Mouse (Mus musculus) liver, embryonic 13.5 days (tissue): ENCODE measurements around the gene Prpf31. TPM values are rescaled to one million over a fixed set of nuclear protein-coding genes. Genes with fewer than 3 reads are reported as not detected.

Source experiments
- ATAC-seq: fragments of 200-750 bp; cut with Nextera tagmentation; 2 replicates; pipeline ENCODE4 v1.8.0; 2017; ENCODE audit warnings: low read depth, mild to moderate bottlenecking, moderate number of reproducible peaks, moderate library complexity
- DNase-seq: peaks from one replicate; pipeline ENCODE4 v3.0.0; 2022
- H3K27ac ChIP-seq: fragments of 300-500 bp; sonication (generic); 2 replicates; pipeline ENCODE4 v1.5.1; 2015; ENCODE audit warnings: moderate library complexity, mild to moderate bottlenecking, inconsistent platforms
- H3K27me3 ChIP-seq: fragments of 300-500 bp; sonication (generic); 2 replicates; pipeline ENCODE4 v1.6.1; 2015; ENCODE audit warnings: mild to moderate bottlenecking, inconsistent platforms
- H3K36me3 ChIP-seq: fragments of 300-500 bp; sonication (generic); 2 replicates; pipeline ENCODE4 v1.6.1; 2015; ENCODE audit warnings: mild to moderate bottlenecking, inconsistent platforms
- H3K4me1 ChIP-seq: fragments of 300-500 bp; sonication (generic); replicated peaks from 2 replicates; pipeline ENCODE4 v1.6.1; 2015; ENCODE audit warnings: inconsistent platforms
- H3K4me2 ChIP-seq: fragments of 300-500 bp; sonication (generic); 2 replicates; pipeline ENCODE4 v1.6.1; 2015; ENCODE audit warnings: inconsistent platforms, mild to moderate bottlenecking, moderate library complexity
- H3K4me3 ChIP-seq: fragments of 300-500 bp; sonication (generic); replicated peaks from 2 replicates; pipeline ENCODE4 v1.5.1; 2015; ENCODE audit warnings: mild to moderate bottlenecking, inconsistent platforms
- H3K9ac ChIP-seq: fragments of 300-500 bp; sonication (generic); 2 replicates; pipeline ENCODE4 v1.6.1; 2015; ENCODE audit warnings: mild to moderate bottlenecking, inconsistent platforms
- H3K9me3 ChIP-seq: fragments of 300-500 bp; sonication (generic); replicated peaks from 2 replicates; pipeline ENCODE4 v1.6.1; 2016; ENCODE audit warnings: inconsistent platforms
- WGBS: fragments of 180-500 bp; shearing (Covaris S2); methylation state at CpG from one replicate; pipeline ENCODE4 v1.1.7; 2015; ENCODE audit not compliant: insufficient replicate concordance; 5-methylcytosine and 5-hydroxymethylcytosine counted together
- polyA plus RNA-seq: library from polyadenylated mRNA; unstranded; fragments of >200 nt; fragmentation: Nextera tagmentation; extraction: Ambion mirVana; gene quantifications from 2 replicates; pipeline ENCODE4 v1.2.1, GENCODE M21; 2015

The Prpf31 gene
- polyA plus RNA-seq, 1 experiment from 2014 or later = 79.1 TPM

- H3K4me1 ChIP-seq = peaks cover 48% of the 10 kb centered on the region
- peak within 1 kb of the TSS; percentile 74 for H3K4me3 ChIP-seq
- peak within 1 kb of the TSS; percentile 82 for H3K9ac ChIP-seq
- 2% methylated on average over 45 of the region's 45 CpGs for WGBS
- peak within 1 kb of the TSS; percentile 90 for H3K27ac ChIP-seq
- H3K27me3 ChIP-seq = no peaks in the 10 kb centered on the region
- H3K9me3 ChIP-seq = no peaks in the 10 kb centered on the region
- ATAC-seq = peak; percentile 98
- peak within 1 kb of the TSS; percentile 94 for H3K4me2 ChIP-seq
- peaks cover 33% of the 10 kb centered on the region for H3K36me3 ChIP-seq
- DNase-seq = peak; percentile 95
Observed at GRCm38 (mm10) chr7:3665215-3666114, 35.7 kb downstream of the Prpf31 start, which contains the start of gene Leng1. Gene Leng1, minus strand, starts transcription at chr7:3665840.

- peaks cover 48% of the 10 kb centered on the region for H3K4me1 ChIP-seq
- H3K9me3 ChIP-seq = no peaks in the 10 kb centered on the region
- H3K27me3 ChIP-seq = no peaks in the 10 kb centered on the region
- peak; percentile 45 for ATAC-seq
- peak overlapping the region; percentile 74 for H3K4me3 ChIP-seq
- peaks cover 18% of the 10 kb centered on the region for H3K36me3 ChIP-seq
- DNase-seq = peak; percentile 27
- peak overlapping the region; percentile 70 for H3K9ac ChIP-seq
- H3K4me2 ChIP-seq = peak overlapping the region; percentile 81
- peak overlapping the region; percentile 90 for H3K27ac ChIP-seq
- WGBS = 24% methylated on average over 14 of the region's 14 CpGs
Observed at GRCm38 (mm10) chr7:3666921-3667391, 37.2 kb downstream of the Prpf31 start.

GRCm38 (mm10) chr7:3674507-3675227 is 44.9 kb downstream of the Prpf31 start:
- 0 out of 2 replicates have a peak, but pooled peaks cover 7% of the 10 kb centered on the region for H3K36me3 ChIP-seq
- ATAC-seq (peak; percentile 83), DNase-seq (peak; percentile 63)
- 50% methylated on average over 10 of the region's 10 CpGs for WGBS
- H3K27me3 ChIP-seq = no peaks in the 10 kb centered on the region
- no peak overlapping the region for H3K4me3 ChIP-seq
- H3K9me3 ChIP-seq = no peaks in the 10 kb centered on the region
- H3K27ac ChIP-seq = no peak overlapping the region
- no peaks in the 10 kb centered on the region for H3K4me1 ChIP-seq
- no peak overlapping the region for H3K9ac ChIP-seq
- no peak overlapping the region for H3K4me2 ChIP-seq

- no peaks in the 10 kb centered on the region for H3K27me3 ChIP-seq
- no peak overlapping the region for H3K27ac ChIP-seq
- ATAC-seq (peak; percentile 28; the same call in 1 of the 2 replicates), DNase-seq (no peak)
- H3K4me1 ChIP-seq = no peaks in the 10 kb centered on the region
- no peak overlapping the region for H3K4me2 ChIP-seq
- WGBS = 53% methylated on average over 3 of the region's 3 CpGs
- no peak overlapping the region for H3K4me3 ChIP-seq
- no peaks in the 10 kb centered on the region for H3K9me3 ChIP-seq
- H3K9ac ChIP-seq = no peak overlapping the region
- H3K36me3 ChIP-seq = 0 out of 2 replicates have a peak, but pooled peaks cover 7% of the 10 kb centered on the region
Observed at GRCm38 (mm10) chr7:3675228-3675548, 45.4 kb downstream of the Prpf31 start.

GRCm38 (mm10) chr7:3676371-3676770 is 46.6 kb downstream of the Prpf31 start:
- no peaks in the 10 kb centered on the region for H3K9me3 ChIP-seq
- no peaks in the 10 kb centered on the region for H3K27me3 ChIP-seq
- 84% methylated on average over 12 of the region's 12 CpGs for WGBS
- H3K4me1 ChIP-seq = no peaks in the 10 kb centered on the region
- DNase-seq = no peak
- 0 out of 2 replicates have a peak, but pooled peaks cover 7% of the 10 kb centered on the region for H3K36me3 ChIP-seq
- no peak for ATAC-seq
- H3K9ac ChIP-seq = no peak overlapping the region
- no peak overlapping the region for H3K4me3 ChIP-seq
- no peak overlapping the region for H3K4me2 ChIP-seq
- H3K27ac ChIP-seq = no peak overlapping the region

GRCm38 (mm10) chr7:3677342-3677741 is 47.6 kb downstream of the Prpf31 start, which contains the start of gene Tmc4:
Gene Tmc4, minus strand, starts transcription at chr7:3677553.
- H3K27ac ChIP-seq = no peak within 1 kb of the TSS
- no peak for DNase-seq
- WGBS = 62% methylated on average over 9 of the region's 9 CpGs

GRCm38 (mm10) chr7:3683908-3684550 is 54.2 kb downstream of the Prpf31 start:
- ATAC-seq = no peak
- DNase-seq = no peak
- Histone ChIP-seq H3K4me1 (no peaks in the 10 kb centered on the region), H3K27me3 (no peaks in the 10 kb centered on the region), H3K4me3 (no peak overlapping the region), H3K27ac (no peak overlapping the region), H3K9ac (no peak overlapping the region), H3K36me3 (peaks cover 28% of the 10 kb centered on the region), H3K4me2 (no peak overlapping the region), H3K9me3 (no peaks in the 10 kb centered on the region)
- 78% methylated on average over 10 of the region's 10 CpGs for WGBS

More at GRCm38 (mm10) chr7:3677342-3677741, 47.6 kb downstream of the Prpf31 start, which contains the start of gene Tmc4:
- Histone ChIP-seq H3K4me2 (no peak within 1 kb of the TSS), H3K27me3 (no peaks in the 10 kb centered on the region), H3K9me3 (no peaks in the 10 kb centered on the region), H3K4me1 (no peaks in the 10 kb centered on the region), H3K9ac (no peak within 1 kb of the TSS), H3K4me3 (no peak within 1 kb of the TSS), H3K36me3 (0 out of 2 replicates have a peak, but pooled peaks cover 7% of the 10 kb centered on the region)
- no peak for ATAC-seq

GRCm38 (mm10) chr7:3684698-3685097 is 54.9 kb downstream of the Prpf31 start:
- no peaks in the 10 kb centered on the region for H3K4me1 ChIP-seq
- no peaks in the 10 kb centered on the region for H3K9me3 ChIP-seq
- H3K4me3 ChIP-seq = no peak overlapping the region
- no peak for DNase-seq
- H3K4me2 ChIP-seq = no peak overlapping the region
- H3K9ac ChIP-seq = no peak overlapping the region
- H3K36me3 ChIP-seq = peaks cover 28% of the 10 kb centered on the region
- no peak for ATAC-seq
- H3K27ac ChIP-seq = no peak overlapping the region
- H3K27me3 ChIP-seq = no peaks in the 10 kb centered on the region
- 79% methylated on average over 8 of the region's 8 CpGs for WGBS

- H3K9ac ChIP-seq = no peak overlapping the region
- no peak overlapping the region for H3K4me2 ChIP-seq
- DNase-seq = no peak
- H3K4me3 ChIP-seq = no peak overlapping the region
- H3K36me3 ChIP-seq = peaks cover 32% of the 10 kb centered on the region
- no peaks in the 10 kb centered on the region for H3K4me1 ChIP-seq
- no peaks in the 10 kb centered on the region for H3K9me3 ChIP-seq
- H3K27me3 ChIP-seq = no peaks in the 10 kb centered on the region
- no peak overlapping the region for H3K27ac ChIP-seq
- 85% methylated on average over 31 of the region's 31 CpGs for WGBS
- no peak for ATAC-seq
Observed at GRCm38 (mm10) chr7:3685400-3686187, 55.8 kb downstream of the Prpf31 start.

- no peak for ATAC-seq
- no peaks in the 10 kb centered on the region for H3K27me3 ChIP-seq
- WGBS = 13% methylated on average over 3 of the region's 3 CpGs
- H3K36me3 ChIP-seq = peaks cover 19% of the 10 kb centered on the region; the same call in 1 of the 2 replicates
- no peak overlapping the region for H3K27ac ChIP-seq
- peak overlapping the region; percentile 76 for H3K4me3 ChIP-seq
- H3K4me2 ChIP-seq = peak overlapping the region; percentile 97
- peak overlapping the region; percentile 83 for H3K9ac ChIP-seq
- H3K4me1 ChIP-seq = peaks cover 45% of the 10 kb centered on the region
- no peak for DNase-seq
- no peaks in the 10 kb centered on the region for H3K9me3 ChIP-seq
Observed at GRCm38 (mm10) chr7:3691919-3692318, 62.1 kb downstream of the Prpf31 start.
